Mouse (Mus musculus): ENCODE measurements at regions not wholly inside any gene's neighbourhood (a gene's known extent, or its start where the extent isn't known, plus 50 kb on each side); places are given as distances from the start of the nearest gene placed in this dataset.
"Not testable (repeated sequence)": the region's sequence is repeated elsewhere in the genome, so short reads cannot be mapped to it uniquely, and the experiment has no call there.

- Histone ChIP-seq H3K27ac (replicated peaks; ENCODE audit: low read depth, low read length) (no peak overlapping the region), H3K4me3 (ENCODE audit: insufficient read depth, low read depth, low read length) (no peak overlapping the region), H3K4me1 (ENCODE audit: control insufficient read depth, insufficient read depth, insufficient read length, low read length) (no peaks in the 10 kb centered on the region)
These were observed 448.4 kb upstream of the Sall1 start for GRCm38 (mm10) chr8:89492336-89492735.

GRCm38 (mm10) chr8:89482481-89482880 lies 438.5 kb upstream of the Sall1 start:
- not testable (repeated sequence) for H3K27ac ChIP-seq (replicated peaks; ENCODE audit: low read depth, low read length); H3K4me1 ChIP-seq (ENCODE audit: control insufficient read depth, insufficient read depth, insufficient read length, low read length); H3K4me3 ChIP-seq (ENCODE audit: insufficient read depth, low read depth, low read length)

- Histone ChIP-seq H3K4me3 (ENCODE audit: insufficient read depth, low read depth, low read length) (no peak overlapping the region), H3K27ac (replicated peaks; ENCODE audit: low read depth, low read length) (no peak overlapping the region), H3K4me1 (ENCODE audit: control insufficient read depth, insufficient read depth, insufficient read length, low read length) (no peaks in the 10 kb centered on the region)
These were observed 433.0 kb upstream of the Sall1 start for GRCm38 (mm10) chr8:89476930-89477329.

GRCm38 (mm10) chr8:89471116-89471515 lies 427.2 kb upstream of the Sall1 start:
- Histone ChIP-seq H3K27ac (replicated peaks; ENCODE audit: low read depth, low read length) (no peak overlapping the region), H3K4me3 (ENCODE audit: insufficient read depth, low read depth, low read length) (no peak overlapping the region), H3K4me1 (ENCODE audit: control insufficient read depth, insufficient read depth, insufficient read length, low read length) (no peaks in the 10 kb centered on the region)

GRCm38 (mm10) chr8:89468782-89469220 lies 424.8 kb upstream of the Sall1 start:
- H3K27ac ChIP-seq (replicated peaks; ENCODE audit: low read depth, low read length): no peak overlapping the region
- no peak overlapping the region for H3K4me3 ChIP-seq (ENCODE audit: insufficient read depth, low read depth, low read length)
- no peaks in the 10 kb centered on the region for H3K4me1 ChIP-seq (ENCODE audit: control insufficient read depth, insufficient read depth, insufficient read length, low read length)

- Histone ChIP-seq H3K4me3 (ENCODE audit: insufficient read depth, low read depth, low read length) (no peak overlapping the region), H3K27ac (replicated peaks; ENCODE audit: low read depth, low read length) (no peak overlapping the region), H3K4me1 (ENCODE audit: control insufficient read depth, insufficient read depth, insufficient read length, low read length) (no peaks in the 10 kb centered on the region)
These were observed 421.3 kb upstream of the Sall1 start for GRCm38 (mm10) chr8:89465211-89465753.

- no peaks in the 10 kb centered on the region for H3K4me1 ChIP-seq (ENCODE audit: control insufficient read depth, insufficient read depth, insufficient read length, low read length)
- no peak overlapping the region for H3K27ac ChIP-seq (replicated peaks; ENCODE audit: low read depth, low read length)
- no peak overlapping the region for H3K4me3 ChIP-seq (ENCODE audit: insufficient read depth, low read depth, low read length)
These were observed 412.6 kb upstream of the Sall1 start for GRCm38 (mm10) chr8:89456517-89456916.

GRCm38 (mm10) chr8:89455731-89456130 lies 411.8 kb upstream of the Sall1 start:
- H3K27ac ChIP-seq (replicated peaks; ENCODE audit: low read depth, low read length): no peak overlapping the region
- no peaks in the 10 kb centered on the region for H3K4me1 ChIP-seq (ENCODE audit: control insufficient read depth, insufficient read depth, insufficient read length, low read length)
- H3K4me3 ChIP-seq (ENCODE audit: insufficient read depth, low read depth, low read length): no peak overlapping the region

- Histone ChIP-seq H3K4me3 (ENCODE audit: insufficient read depth, low read depth, low read length) (no peak overlapping the region), H3K27ac (replicated peaks; ENCODE audit: low read depth, low read length) (no peak overlapping the region), H3K4me1 (ENCODE audit: control insufficient read depth, insufficient read depth, insufficient read length, low read length) (no peaks in the 10 kb centered on the region)
These were observed 410.2 kb upstream of the Sall1 start for GRCm38 (mm10) chr8:89454197-89454596.

- H3K27ac ChIP-seq (replicated peaks; ENCODE audit: low read depth, low read length): no peak overlapping the region
- H3K4me3 ChIP-seq (ENCODE audit: insufficient read depth, low read depth, low read length): no peak overlapping the region
- no peaks in the 10 kb centered on the region for H3K4me1 ChIP-seq (ENCODE audit: control insufficient read depth, insufficient read depth, insufficient read length, low read length)
These were observed 409.8 kb upstream of the Sall1 start for GRCm38 (mm10) chr8:89453724-89454123.

GRCm38 (mm10) chr8:89444466-89444865 lies 400.5 kb upstream of the Sall1 start:
- Histone ChIP-seq H3K4me3 (ENCODE audit: insufficient read depth, low read depth, low read length) (no peak overlapping the region), H3K27ac (replicated peaks; ENCODE audit: low read depth, low read length) (no peak overlapping the region), H3K4me1 (ENCODE audit: control insufficient read depth, insufficient read depth, insufficient read length, low read length) (no peaks in the 10 kb centered on the region)

GRCm38 (mm10) chr8:89439304-89439703 lies 395.3 kb upstream of the Sall1 start:
- no peak overlapping the region for H3K4me3 ChIP-seq (ENCODE audit: insufficient read depth, low read depth, low read length)
- no peaks in the 10 kb centered on the region for H3K4me1 ChIP-seq (ENCODE audit: control insufficient read depth, insufficient read depth, insufficient read length, low read length)
- no peak overlapping the region for H3K27ac ChIP-seq (replicated peaks; ENCODE audit: low read depth, low read length)

GRCm38 (mm10) chr8:89426969-89427368 lies 383.0 kb upstream of the Sall1 start:
- H3K4me3 ChIP-seq (ENCODE audit: insufficient read depth, low read depth, low read length): no peak overlapping the region
- no peak overlapping the region for H3K27ac ChIP-seq (replicated peaks; ENCODE audit: low read depth, low read length)
- no peaks in the 10 kb centered on the region for H3K4me1 ChIP-seq (ENCODE audit: control insufficient read depth, insufficient read depth, insufficient read length, low read length)

- Histone ChIP-seq H3K4me1 (ENCODE audit: control insufficient read depth, insufficient read depth, insufficient read length, low read length) (no peaks in the 10 kb centered on the region), H3K4me3 (ENCODE audit: insufficient read depth, low read depth, low read length) (no peak overlapping the region), H3K27ac (replicated peaks; ENCODE audit: low read depth, low read length) (no peak overlapping the region)
These were observed 371.3 kb upstream of the Sall1 start for GRCm38 (mm10) chr8:89415287-89415686.

- Histone ChIP-seq H3K4me3 (ENCODE audit: insufficient read depth, low read depth, low read length) (no peak overlapping the region), H3K4me1 (ENCODE audit: control insufficient read depth, insufficient read depth, insufficient read length, low read length) (no peaks in the 10 kb centered on the region), H3K27ac (replicated peaks; ENCODE audit: low read depth, low read length) (no peak overlapping the region)
These were observed 368.5 kb upstream of the Sall1 start for GRCm38 (mm10) chr8:89412500-89412899.

- no peaks in the 10 kb centered on the region for H3K4me1 ChIP-seq (ENCODE audit: control insufficient read depth, insufficient read depth, insufficient read length, low read length)
- no peak overlapping the region for H3K27ac ChIP-seq (replicated peaks; ENCODE audit: low read depth, low read length)
- H3K4me3 ChIP-seq (ENCODE audit: insufficient read depth, low read depth, low read length): no peak overlapping the region
These were observed 368.1 kb upstream of the Sall1 start for GRCm38 (mm10) chr8:89412046-89412445.

GRCm38 (mm10) chr8:89406688-89407087 lies 362.7 kb upstream of the Sall1 start:
- H3K27ac ChIP-seq (replicated peaks; ENCODE audit: low read depth, low read length): no peak overlapping the region
- no peaks in the 10 kb centered on the region for H3K4me1 ChIP-seq (ENCODE audit: control insufficient read depth, insufficient read depth, insufficient read length, low read length)
- H3K4me3 ChIP-seq (ENCODE audit: insufficient read depth, low read depth, low read length): no peak overlapping the region

Measured in brown adipose tissue, adult 24 weeks (tissue).